Mouse (Mus musculus) testis, adult 2 months (tissue): Measurements from ENCODE around the gene Olfr1385. TPM values are rescaled to one million over a fixed set of nuclear protein-coding genes. Genes with fewer than 3 reads are reported as not detected.
"Not testable (repeated sequence)": the region's sequence is repeated elsewhere in the genome, so short reads cannot be mapped to it uniquely, and the experiment has no call there.

Source experiments
- H3K27ac ChIP-seq: fragments of 200-500 bp; 2 replicates; pipeline ENCODE4 v1.5.1; 2012; ENCODE audit warnings: low read depth, low read length; ENCODE audit not compliant: control insufficient read depth, insufficient read depth
- H3K27me3 ChIP-seq: fragments of 200-500 bp; 2 replicates; pipeline ENCODE4 v1.6.1; 2012; ENCODE audit warnings: mild to moderate bottlenecking, low read length, moderate library complexity; ENCODE audit not compliant: control insufficient read depth, insufficient read depth
- H3K36me3 ChIP-seq: fragments of 200-500 bp; 2 replicates; pipeline ENCODE4 v1.6.1; 2012; ENCODE audit warnings: mild to moderate bottlenecking, low read length; ENCODE audit not compliant: control insufficient read depth, insufficient read depth
- H3K4me1 ChIP-seq: fragments of 200-500 bp; 2 replicates; pipeline ENCODE4 v1.6.1; 2012; ENCODE audit warnings: low read length; ENCODE audit not compliant: control insufficient read depth, insufficient read depth
- H3K4me3 ChIP-seq: fragments of 200-500 bp; 2 replicates; pipeline ENCODE4 v1.5.1; 2012; ENCODE audit warnings: low read depth, mild to moderate bottlenecking, low read length, moderate library complexity, mixed read lengths; ENCODE audit not compliant: control insufficient read depth
- CTCF ChIP-seq: fragments of 200-500 bp; IDR thresholded peaks from 2 replicates; pipeline ENCODE4 v1.5.1; 2012; ENCODE audit warnings: low read depth, mild to moderate bottlenecking, inconsistent platforms, low read length, moderate library complexity; ENCODE audit not compliant: control insufficient read depth, insufficient read depth, insufficient replicate concordance
- POLR2A ChIP-seq: fragments of 200-500 bp; IDR thresholded peaks from 2 replicates; pipeline ENCODE4 v1.6.1; 2012; ENCODE audit warnings: low read depth, mild to moderate bottlenecking, inconsistent platforms, low read length, moderate library complexity; ENCODE audit not compliant: control insufficient read depth
- polyA plus RNA-seq: library from polyadenylated mRNA; depleted of rRNA; stranded (reverse); fragments of >200 nt; gene quantifications from 2 replicates; pipeline ENCODE4 v1.2.3, GENCODE M21; 2012; rRNA removed

Olfr1385 gene
- not detected in 2 replicates for polyA plus RNA-seq

DNA sequence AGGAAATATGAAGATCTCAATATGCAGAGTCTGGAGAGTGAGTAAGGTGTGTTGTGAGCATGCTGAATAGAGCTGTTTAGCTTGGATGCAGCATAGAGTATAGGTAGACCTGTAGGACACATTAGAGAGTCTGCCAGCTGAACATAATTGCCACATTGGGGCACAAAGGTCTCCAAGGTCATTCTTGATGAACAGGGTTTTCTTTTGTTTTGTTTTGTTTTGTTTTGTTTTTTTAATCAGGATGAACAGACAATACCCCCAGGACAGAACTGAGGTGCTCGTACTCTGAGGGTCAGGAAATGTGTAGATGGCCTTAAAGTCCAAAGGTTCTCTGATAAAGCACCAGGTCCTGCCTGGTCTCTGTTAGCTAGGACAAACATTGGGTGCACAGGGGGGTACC, at the start of gene Olfr1385:
Olfr1385 (plus strand) TSS at position 301 of the 400 bp plus-strand sequence.
- not testable (repeated sequence) for H3K4me3 ChIP-seq, H3K36me3 ChIP-seq, H3K27ac ChIP-seq, H3K4me1 ChIP-seq, H3K27me3 ChIP-seq

DNA sequence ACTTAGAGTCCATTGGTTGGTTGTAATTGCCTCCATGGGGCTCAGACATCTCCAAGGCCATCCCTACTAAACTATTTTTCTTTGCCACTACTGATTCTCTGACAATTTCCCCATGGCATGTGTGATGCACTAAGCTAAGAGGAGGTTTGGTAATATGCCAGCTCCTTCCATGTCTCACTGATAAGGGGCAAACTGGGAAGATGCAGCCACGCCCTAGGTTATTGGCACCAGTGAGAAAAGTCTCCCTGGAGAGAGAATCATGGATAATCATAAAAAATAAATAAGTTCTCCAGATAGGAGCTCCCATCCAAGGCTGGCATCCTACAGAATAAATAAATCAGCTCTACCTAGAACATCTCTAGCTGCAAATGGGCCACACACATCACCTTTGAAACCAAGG, 33.8 kb upstream of the Olfr1385 start, which contains the start of gene Olfr1387:
Olfr1387 (plus strand) TSS at position 301 of the 400 bp plus-strand sequence.
- H3K27ac ChIP-seq, result no peak within 1 kb of the TSS
- H3K27me3 ChIP-seq, result no peaks in the 10 kb centered on the region
- no peak within 1 kb of the TSS for H3K4me3 ChIP-seq
- H3K4me1 ChIP-seq, result no peaks in the 10 kb centered on the region
- no peak for TF ChIP-seq POLR2A
- TF ChIP-seq CTCF, result no peak
- no peaks in the 10 kb centered on the region for H3K36me3 ChIP-seq

DNA sequence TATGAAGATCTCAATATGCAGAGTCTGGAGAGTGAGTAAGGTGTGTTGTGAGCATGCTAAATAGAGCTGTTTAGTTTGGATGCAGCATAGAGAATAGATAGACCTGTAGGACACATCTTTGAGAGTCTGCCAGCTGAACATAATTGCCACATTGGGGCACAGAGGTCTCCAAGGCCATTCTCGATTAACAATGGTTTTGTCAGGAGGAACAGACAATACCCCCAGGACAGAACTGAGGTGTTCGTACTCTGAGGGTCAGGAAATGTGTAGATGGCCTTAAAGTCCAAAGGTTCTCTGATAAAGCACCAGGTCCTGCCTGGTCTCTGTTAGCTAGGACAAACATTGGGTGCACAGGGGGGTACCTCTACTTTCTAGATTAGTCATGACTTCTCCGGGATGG, 24.1 kb upstream of the Olfr1385 start, which contains the start of gene Olfr1386:
Olfr1386 (plus strand) TSS at position 301 of the 400 bp plus-strand sequence.
- not testable (repeated sequence) for H3K4me1 ChIP-seq, H3K36me3 ChIP-seq, H3K27ac ChIP-seq

DNA sequence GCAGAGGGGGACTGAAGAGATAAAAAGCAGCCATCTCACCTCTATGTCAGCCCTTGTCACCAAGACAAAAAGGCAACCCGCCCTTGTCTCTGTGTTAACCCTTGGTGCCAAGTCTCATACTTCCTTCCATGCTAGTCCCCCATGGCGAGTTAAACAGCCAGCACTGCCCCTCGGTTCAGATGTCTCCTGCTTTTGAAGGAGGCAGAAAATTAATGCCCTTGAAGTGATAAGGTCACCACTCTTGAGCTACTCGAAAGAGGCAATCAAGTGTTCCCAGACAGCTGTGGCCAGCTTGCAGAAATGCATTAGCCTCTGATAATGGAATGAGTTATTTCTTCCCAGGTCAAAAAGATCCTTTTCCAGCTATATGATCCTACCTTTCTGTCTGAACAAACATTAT, 2.9 kb upstream of the Olfr1385 start:
- Histone ChIP-seq H3K4me1 (no peaks in the 10 kb centered on the region), H3K36me3 (no peaks in the 10 kb centered on the region), H3K27me3 (no peaks in the 10 kb centered on the region), H3K27ac (no peak overlapping the region), H3K4me3 (no peak overlapping the region)
- no peak for TF ChIP-seq CTCF

More for the DNA sequence above, 24.1 kb upstream of the Olfr1385 start, which contains the start of gene Olfr1386:
- H3K4me3 ChIP-seq, H3K27me3 ChIP-seq: not testable (repeated sequence)

DNA sequence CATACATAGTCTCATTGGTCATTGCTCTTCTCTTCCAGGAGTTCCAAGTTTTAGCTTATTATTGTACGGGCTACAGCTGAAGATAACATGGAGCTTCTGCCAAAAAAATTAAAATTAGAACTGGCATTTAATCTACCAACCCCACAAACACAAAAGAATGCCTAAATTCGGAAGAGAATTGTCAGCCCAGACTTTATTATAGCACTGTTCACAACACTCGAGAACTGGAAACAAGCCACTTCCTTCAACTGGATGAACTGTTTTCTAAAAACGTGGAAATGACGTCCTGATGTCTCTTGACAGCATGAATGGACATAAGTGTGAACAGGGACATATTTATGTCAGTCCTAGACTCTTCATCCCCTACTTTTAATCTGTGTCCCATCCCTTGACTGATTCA, 29.2 kb downstream of the Olfr1385 start:
- Histone ChIP-seq H3K4me3 (no peak overlapping the region), H3K36me3 (no peaks in the 10 kb centered on the region), H3K27me3 (no peaks in the 10 kb centered on the region), H3K4me1 (no peaks in the 10 kb centered on the region), H3K27ac (no peak overlapping the region)
- no peak for TF ChIP-seq CTCF
- TF ChIP-seq POLR2A, result no peak

DNA sequence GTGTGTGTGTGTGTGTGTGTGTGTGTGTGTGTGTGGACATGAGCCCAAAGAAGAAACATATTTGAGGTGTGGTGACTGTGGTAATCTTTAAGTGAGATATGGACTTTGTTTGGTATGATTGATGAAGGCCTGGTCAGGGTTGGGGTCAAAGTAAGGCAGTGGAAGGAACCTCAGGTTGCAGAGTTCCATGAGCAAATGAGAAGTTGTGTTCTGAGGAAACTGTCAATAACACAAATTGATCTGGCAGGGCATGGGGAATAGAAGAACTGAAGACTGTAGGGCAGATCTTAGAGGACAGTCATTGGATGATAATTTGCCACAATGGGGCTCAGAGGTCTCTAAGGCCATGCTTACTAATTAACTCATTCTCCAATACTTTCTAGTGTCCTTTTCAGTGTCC, 30.5 kb downstream of the Olfr1385 start, which contains the start of gene Olfr1383:
Olfr1383 (plus strand) TSS at position 301 of the 400 bp plus-strand sequence.
- Histone ChIP-seq H3K4me3 (no peak within 1 kb of the TSS), H3K27me3 (no peaks in the 10 kb centered on the region), H3K36me3 (no peaks in the 10 kb centered on the region), H3K27ac (no peak within 1 kb of the TSS), H3K4me1 (no peaks in the 10 kb centered on the region)
- TF ChIP-seq POLR2A (no peak), CTCF (no peak)

DNA sequence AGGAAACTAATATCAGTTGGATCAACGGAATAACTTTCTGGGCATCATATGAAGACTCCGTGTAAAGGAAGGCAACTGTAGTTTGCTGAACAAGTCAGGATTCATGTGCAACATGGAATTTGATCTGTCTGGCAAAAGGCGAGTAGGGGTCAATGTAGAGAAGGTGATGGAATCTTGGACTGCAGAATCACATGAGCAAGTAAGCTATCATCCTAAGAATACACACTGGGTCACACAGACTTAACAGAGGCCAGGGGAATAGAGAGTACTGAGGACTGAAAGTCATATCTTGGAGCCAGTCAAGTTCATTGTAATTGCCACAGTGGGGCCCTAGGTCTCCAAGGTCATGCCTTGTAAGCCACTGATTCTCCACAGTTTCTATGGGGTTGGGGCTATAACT, 39.1 kb downstream of the Olfr1385 start, which contains the start of gene Olfr1382:
Olfr1382 (plus strand) TSS at position 301 of the 400 bp plus-strand sequence.
- Histone ChIP-seq H3K27ac (no peak within 1 kb of the TSS), H3K36me3 (no peaks in the 10 kb centered on the region)
- TF ChIP-seq POLR2A, result no peak
- TF ChIP-seq CTCF, result no peak

DNA sequence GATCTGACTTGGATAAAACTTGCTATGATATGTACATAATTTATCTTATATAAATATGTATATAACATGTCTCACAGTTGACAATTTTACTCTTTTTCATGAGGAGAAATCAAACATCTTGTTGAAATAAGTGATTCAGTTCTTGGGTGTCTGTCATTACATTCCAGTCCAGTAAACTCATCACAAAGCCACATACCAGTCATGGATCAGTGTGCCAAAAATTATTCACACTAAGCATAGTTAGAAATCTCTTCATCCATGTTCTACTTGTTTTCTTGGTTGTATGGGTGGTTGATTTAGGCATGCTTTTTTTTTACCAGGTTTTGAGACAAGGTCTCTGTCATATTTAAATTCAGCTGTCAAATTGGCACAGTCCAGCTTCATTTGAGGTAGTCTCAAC, 43.9 kb downstream of the Olfr1385 start:
- no peak overlapping the region for H3K4me3 ChIP-seq
- H3K4me1 ChIP-seq, result no peaks in the 10 kb centered on the region
- no peaks in the 10 kb centered on the region for H3K27me3 ChIP-seq
- no peak for TF ChIP-seq CTCF
- no peak for TF ChIP-seq POLR2A
- H3K27ac ChIP-seq, result no peak overlapping the region
- no peaks in the 10 kb centered on the region for H3K36me3 ChIP-seq

More for the DNA sequence above, 39.1 kb downstream of the Olfr1385 start, which contains the start of gene Olfr1382:
- no peaks in the 10 kb centered on the region for H3K4me1 ChIP-seq
- no peak within 1 kb of the TSS for H3K4me3 ChIP-seq
- no peaks in the 10 kb centered on the region for H3K27me3 ChIP-seq

DNA sequence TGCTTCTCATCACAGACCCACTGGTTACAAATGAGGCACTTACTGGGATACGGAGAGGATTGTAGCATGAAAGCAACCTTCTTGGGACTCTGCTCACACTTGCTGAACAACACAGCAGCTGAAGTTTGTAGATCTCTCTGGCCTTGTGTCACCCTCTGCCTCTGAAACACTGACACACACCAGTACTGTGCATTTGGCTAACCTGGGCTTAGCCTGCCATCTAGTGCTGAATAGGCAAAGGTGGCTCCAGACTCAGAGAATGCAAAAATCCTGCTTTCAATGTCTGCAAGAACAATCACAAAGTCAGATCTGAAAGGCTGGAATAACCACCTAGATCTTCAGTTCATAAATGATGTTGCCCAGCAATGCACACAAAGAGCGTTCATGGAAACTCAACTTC, 47.8 kb downstream of the Olfr1385 start:
- H3K4me1 ChIP-seq, H3K27me3 ChIP-seq, H3K36me3 ChIP-seq, H3K27ac ChIP-seq, H3K4me3 ChIP-seq: not testable (repeated sequence)

DNA sequence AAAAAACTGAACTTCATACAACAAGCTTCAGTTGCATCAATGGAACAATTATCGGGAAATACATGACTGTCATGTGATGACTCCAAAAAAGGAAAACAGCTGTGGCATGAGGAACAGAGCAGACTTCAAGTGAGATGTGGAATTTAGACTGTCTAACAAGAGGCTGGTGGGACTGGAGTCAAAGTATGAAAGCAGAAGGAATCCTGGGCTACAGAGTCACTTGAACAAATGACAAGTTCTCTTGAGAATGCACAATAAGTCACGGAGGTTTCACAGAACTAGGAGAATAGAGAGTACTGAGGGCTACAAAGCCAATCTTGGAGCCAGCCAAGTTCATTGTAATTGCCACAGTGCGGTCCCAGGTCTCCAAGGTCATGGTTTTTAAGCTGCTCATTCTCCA, 54.3 kb downstream of the Olfr1385 start, which contains the start of gene Olfr1381:
Olfr1381 (plus strand) TSS at position 301 of the 400 bp plus-strand sequence.
- H3K27me3 ChIP-seq, H3K4me3 ChIP-seq, H3K27ac ChIP-seq, H3K36me3 ChIP-seq, H3K4me1 ChIP-seq: not testable (repeated sequence)
